Mouse (Mus musculus): ENCODE measurements at regions not wholly inside any gene's neighbourhood (a gene's known extent, or its start where the extent isn't known, plus 50 kb on each side); places are given as distances from the start of the nearest gene placed in this dataset.

- TF ChIP-seq POLR2A (IDR thresholded peaks at IDR 0.05; ENCODE audit: low read depth, low read length) (no peak), ELF1 (IDR thresholded peaks at IDR 0.05; ENCODE audit: low read depth, low read length) (no peak), CTCF (conservative IDR thresholded peaks at IDR 0.05 in 1 of 2, IDR thresholded peaks at IDR 0.05 in 1 of 2; ENCODE audit: low read depth in 2 of 2, low read length in 2 of 2) (no peak), ZMIZ1 (IDR thresholded peaks at IDR 0.05; ENCODE audit: low read depth, low read length) (no peak), TBP (conservative IDR thresholded peaks at IDR 0.05; ENCODE audit: low read depth, low read length) (no peak), NELFE (IDR thresholded peaks at IDR 0.05; ENCODE audit: low read depth, low read length) (no peak), TCF12 (IDR thresholded peaks at IDR 0.05; ENCODE audit: low read depth, low read length) (no peak), ETS1 (conservative IDR thresholded peaks at IDR 0.05; ENCODE audit: low read depth, low read length) (no peak), MYC (IDR thresholded peaks at IDR 0.05; ENCODE audit: low read depth, low read length) (no peak), E2F4 (IDR thresholded peaks at IDR 0.05; ENCODE audit: insufficient replicate concordance, low read depth, low read length) (no peak), NRF1 (IDR thresholded peaks at IDR 0.05; ENCODE audit: low read depth, low read length) (no peak)
Observed at GRCm38 (mm10) chr8:8820614-8821013, 130.3 kb upstream of the Arglu1 start.

All from CH12.LX (cell line).